Mouse (Mus musculus): ENCODE measurements around the gene Hpca.

Hpca gene

GRCm38 (mm10) chr4:129121569-129122086 lies at the start of gene Hpca:
TSS of gene Hpca (minus strand) at chr4:129122036.
- no peak for DNase-seq (ENCODE audit: low spot score)

DNA sequence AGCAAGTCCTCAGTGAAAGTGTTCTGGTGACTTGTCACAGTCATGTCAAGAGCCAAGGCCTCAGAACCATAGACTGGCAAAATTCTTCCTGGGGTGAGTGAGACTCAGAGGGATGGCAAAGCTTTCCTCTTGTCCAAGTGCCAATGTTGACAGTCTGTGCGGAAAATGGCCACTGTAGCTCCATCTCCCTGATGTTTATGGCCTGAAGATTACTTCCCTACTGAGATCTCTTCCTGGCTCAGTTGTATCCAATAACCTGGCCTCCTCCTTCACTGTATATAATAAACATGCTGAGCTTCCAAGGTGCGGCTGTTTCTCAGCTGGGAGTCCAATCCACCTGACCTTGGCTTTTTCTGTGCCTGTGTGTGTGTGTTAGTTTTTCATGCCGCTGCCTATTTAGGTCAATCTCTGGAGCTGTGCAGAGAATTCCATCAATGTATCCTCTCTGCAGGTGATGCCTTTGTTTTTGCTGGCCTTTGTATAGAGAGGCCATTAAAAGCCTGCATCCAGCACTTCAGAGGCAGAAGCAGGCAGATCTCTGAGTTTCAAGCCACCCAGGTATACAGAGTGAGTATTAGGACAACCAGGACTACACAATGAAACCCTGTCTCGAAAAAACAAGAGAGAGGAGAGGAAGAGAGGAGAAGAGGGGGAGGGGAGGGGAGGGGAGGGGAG lies 39.9 kb upstream of the Hpca start:
- no peak for DNase-seq (ENCODE audit: low spot score)

GRCm38 (mm10) chr4:129161076-129161475 lies 39.2 kb upstream of the Hpca start:
- DNase-seq (ENCODE audit: low spot score), result no peak

DNA sequence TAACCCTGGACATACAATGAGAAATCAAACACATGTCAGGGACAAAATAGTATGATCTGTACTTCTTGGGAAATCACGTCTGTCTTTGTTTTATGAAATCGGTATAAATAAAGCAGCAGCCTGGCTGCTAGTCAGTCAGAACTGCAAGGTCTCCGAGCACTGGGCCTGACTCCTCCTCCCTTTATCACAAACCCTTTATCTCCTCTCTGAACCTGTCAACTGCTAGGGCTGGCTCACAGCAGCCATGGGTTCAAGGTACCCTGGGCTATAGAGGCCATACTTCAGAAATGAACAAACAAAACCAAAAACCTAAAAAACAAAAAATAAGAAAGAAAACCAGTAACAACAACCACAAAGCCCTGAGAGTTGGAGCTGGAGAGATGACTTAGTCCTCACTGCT lies 36.7 kb upstream of the Hpca start:
- no peak for DNase-seq (ENCODE audit: low spot score)

GRCm38 (mm10) chr4:129157541-129157940 lies 35.7 kb upstream of the Hpca start:
- no peak for DNase-seq (ENCODE audit: low spot score)

GRCm38 (mm10) chr4:129151276-129151811 lies 29.5 kb upstream of the Hpca start:
- DNase-seq (ENCODE audit: low spot score), result no peak

DNA sequence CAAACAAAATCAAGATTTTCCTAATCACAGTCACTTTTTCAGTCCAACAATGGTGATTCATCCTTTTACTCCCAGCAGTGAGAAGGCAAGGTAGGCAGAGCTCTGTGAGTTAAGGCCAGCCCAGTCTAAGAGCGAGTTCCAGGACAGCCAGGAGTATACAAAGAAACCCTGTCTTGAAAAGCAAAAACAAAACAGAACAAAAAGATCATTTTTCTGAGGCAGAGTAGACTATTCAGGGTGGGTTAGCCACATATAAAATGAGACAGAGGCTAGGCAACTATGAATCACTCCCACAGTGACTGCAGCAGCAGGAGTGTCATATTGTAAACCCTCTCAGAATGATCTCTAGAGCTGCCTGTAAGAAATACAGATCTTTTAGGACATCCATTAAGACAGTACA lies 27.5 kb upstream of the Hpca start:
- no peak for DNase-seq (ENCODE audit: low spot score)

- no peak for DNase-seq (ENCODE audit: low spot score)
These were observed 25.8 kb upstream of the Hpca start for GRCm38 (mm10) chr4:129147552-129148103.

- peak; percentile 32 for DNase-seq (ENCODE audit: low spot score)
These were observed 24.6 kb upstream of the Hpca start for GRCm38 (mm10) chr4:129146392-129146791.

DNA sequence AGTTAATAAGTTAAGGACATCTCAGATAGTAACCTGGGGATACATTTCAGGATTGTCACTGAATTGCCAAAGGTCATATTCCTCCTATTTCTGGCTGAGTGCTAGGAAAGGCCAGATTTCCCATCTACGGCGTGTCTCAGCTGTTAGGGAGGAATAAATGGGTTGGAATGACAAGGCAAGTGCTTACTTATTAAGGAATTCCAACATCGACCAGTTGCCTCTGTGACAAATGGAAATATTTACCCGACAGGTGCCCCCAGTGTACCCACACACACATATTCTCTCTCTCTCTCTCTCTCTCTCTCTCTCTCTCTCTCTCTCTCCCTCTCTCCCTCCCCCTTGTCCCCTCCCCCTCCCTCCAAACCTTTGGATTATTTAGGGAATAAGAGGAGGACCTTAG lies 24.1 kb upstream of the Hpca start:
- no peak for DNase-seq (ENCODE audit: low spot score)

GRCm38 (mm10) chr4:129145411-129145810 lies 23.6 kb upstream of the Hpca start:
- no peak for DNase-seq (ENCODE audit: low spot score)

DNA sequence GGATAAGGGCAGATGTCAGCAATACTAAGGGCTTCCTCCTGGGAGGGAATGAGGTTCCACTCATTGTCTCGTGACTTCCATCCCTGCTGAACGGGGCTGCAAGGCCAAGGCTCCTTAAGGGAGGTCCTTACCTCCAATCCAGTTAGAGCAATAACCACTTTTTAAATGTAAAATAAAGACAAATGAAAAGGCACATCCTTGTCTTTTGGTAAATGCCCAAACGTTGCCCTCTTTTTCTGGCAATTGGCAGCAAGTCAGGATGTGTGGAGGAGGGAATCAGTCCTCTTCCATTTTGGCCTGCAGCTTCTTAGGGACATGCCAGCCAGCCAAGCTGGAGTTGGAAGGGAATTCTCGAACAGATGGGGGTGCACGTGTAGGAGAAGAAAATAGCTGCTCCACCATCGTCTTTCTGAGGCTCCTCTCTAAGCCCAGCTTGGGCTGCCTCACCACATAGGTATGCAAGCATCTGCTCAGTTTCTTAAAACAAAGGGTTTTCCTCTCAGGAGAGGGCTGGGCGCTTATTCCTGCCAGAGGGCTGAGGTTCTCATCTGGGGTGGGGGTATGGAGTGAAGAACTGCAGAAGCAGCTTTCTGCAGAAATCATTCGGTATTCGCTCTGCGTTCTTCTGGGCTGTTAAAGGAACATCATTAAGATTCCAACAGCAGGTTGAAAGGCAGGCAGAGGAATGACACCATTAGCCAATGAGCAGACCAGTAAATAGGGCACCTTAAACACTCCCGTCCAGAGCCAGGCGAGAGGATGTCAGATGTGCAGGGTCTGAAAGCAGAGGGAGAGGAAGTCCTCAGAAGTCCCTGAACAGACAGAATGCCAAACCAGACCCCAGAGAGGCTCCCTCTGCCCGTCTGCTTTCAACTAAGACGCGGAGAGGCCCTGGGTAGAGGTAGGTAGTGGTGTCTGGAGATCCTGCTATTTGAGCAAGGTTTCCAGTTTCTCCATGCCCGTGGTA lies 22.8 kb upstream of the Hpca start:
- DNase-seq (ENCODE audit: low spot score), result no peak

GRCm38 (mm10) chr4:129143509-129143908 lies 21.7 kb upstream of the Hpca start:
- DNase-seq (ENCODE audit: low spot score), result no peak

DNA sequence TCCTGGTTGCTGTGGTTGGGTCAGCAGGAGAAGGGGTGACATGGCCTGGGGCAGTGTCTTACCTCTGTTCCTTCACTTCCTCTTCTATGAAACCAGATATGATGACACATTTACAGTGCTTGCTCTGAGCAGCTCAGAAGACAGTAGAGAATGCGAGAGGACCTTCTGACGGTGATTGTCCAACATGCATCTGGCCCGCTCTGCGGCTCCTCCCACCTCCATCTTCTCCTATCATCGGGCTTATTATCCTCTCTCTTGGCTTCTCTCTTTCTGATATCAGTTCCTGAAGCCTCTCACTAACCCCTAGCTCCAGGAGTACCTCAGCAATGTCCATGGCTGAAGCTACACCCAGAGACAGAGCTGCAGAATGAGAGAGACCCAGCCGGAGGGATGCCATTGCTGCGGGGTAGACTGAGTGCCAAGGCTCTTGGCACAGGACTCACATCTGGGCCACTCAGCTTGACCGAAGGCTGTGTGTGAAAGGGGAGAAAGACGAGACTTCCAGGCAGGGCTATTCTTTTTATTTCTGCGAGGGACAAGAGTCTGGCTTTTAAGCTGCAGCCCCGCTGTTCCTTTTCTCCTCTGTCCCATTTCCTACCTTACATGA lies 20.7 kb upstream of the Hpca start:
- no peak for DNase-seq (ENCODE audit: low spot score)

DNA sequence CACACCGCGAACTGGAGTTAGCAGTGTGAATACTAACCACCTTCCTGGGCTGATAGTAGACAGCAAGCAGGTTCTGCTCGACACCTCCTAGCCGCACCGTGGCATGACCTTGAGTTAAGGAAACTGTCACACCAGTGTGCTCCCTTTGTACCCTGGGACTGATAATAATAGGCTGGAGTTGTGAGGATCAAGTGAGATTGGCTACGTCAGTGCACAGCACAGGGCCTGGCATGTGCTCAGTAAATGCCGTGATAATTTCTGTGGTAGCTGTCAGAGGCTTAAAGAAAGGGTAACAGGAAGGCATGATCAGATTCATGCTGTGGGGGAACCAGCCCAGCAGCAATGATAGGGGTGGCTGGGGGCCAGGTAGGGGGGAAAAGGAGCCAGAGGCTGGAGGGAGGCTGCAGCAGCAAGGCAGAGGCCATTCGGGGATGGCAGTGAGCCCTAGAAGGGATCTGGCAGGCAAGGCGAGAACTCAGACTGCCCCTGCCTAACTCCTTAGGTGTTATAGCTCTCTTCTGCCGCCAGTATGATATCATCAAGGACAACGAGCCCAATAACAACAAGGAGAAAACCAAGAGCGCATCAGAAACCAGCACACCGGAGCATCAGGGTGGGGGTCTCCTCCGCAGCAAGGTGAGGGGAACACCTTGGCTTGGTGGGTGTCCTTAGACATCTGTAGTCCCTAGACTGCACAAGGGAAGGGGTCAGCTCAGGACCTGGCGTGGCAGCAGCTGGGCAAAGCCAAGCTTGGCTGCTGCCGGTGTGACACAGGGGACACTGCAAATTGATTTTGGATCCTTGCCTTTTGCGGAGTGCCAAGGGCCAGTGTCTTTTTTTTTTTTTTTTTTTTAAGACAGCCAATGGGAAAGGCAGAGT lies 20.0 kb upstream of the Hpca start:
- no peak for DNase-seq (ENCODE audit: low spot score)

DNA sequence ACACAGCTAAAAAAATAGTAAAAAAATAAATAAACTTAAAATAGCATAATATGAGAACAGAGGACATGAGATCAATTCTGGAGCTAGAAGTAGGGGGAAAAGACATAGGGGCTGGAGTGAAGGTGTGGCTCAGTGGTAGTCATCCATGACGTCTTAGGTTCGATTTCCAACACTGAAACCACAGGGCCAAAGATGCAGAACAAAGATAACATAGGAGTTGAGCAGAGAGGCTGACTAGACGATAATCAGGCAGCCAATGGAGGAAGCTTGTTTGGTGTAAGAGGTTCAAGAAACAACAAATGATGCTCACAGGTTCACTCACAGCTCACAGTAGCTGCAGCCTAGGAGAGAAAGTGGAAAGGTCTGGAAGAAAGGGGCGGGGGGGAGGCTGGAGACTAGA lies 19.0 kb upstream of the Hpca start:
- no peak for DNase-seq (ENCODE audit: low spot score)

GRCm38 (mm10) chr4:129139642-129140041 lies 17.8 kb upstream of the Hpca start:
- no peak for DNase-seq (ENCODE audit: low spot score)

DNA sequence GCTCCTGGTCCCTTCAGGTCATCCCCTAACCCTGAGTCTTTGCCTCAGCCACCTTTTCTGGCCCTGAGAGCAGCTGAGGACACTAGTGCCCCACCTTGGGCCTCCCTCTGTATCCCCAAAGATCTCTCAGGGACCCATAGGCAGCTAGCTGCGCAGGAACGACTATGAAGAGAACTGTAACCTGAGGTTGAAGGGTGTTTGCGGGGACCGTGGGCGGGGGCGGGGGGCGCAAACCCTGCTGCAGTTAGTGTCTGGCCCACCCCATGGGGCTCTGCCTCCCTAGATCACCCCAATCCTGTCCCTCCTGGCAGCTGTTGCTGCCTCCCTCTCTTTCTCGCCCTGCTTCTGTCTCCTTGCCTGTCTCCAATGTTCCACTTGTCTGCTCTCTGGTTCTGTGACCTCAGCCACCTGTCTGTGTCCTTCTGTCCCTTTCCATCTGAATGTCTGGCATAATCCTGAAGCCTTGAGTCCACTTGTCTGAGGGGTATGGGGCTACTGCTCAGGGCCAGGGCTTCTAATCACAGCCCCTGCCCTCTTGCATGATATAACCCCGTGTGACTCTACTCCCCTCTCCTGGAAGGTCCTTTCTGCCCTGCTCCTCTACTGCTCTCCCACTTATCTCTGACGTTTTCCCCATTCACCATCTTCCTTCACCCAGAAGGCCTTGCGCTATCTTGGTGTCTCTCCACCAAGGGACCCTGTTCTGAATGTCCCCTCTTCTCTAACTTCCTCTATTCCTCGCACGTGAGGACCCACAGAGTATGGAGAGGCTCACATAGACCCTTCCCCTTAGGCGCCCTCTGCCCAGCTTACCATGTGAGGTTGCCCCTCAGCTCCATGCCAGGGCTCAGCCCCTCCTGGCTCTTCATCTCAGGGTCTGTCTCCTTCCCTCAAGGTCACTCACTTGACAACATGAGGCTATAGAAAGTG lies 15.8 kb upstream of the Hpca start:
- DNase-seq (ENCODE audit: low spot score), result no peak

DNA sequence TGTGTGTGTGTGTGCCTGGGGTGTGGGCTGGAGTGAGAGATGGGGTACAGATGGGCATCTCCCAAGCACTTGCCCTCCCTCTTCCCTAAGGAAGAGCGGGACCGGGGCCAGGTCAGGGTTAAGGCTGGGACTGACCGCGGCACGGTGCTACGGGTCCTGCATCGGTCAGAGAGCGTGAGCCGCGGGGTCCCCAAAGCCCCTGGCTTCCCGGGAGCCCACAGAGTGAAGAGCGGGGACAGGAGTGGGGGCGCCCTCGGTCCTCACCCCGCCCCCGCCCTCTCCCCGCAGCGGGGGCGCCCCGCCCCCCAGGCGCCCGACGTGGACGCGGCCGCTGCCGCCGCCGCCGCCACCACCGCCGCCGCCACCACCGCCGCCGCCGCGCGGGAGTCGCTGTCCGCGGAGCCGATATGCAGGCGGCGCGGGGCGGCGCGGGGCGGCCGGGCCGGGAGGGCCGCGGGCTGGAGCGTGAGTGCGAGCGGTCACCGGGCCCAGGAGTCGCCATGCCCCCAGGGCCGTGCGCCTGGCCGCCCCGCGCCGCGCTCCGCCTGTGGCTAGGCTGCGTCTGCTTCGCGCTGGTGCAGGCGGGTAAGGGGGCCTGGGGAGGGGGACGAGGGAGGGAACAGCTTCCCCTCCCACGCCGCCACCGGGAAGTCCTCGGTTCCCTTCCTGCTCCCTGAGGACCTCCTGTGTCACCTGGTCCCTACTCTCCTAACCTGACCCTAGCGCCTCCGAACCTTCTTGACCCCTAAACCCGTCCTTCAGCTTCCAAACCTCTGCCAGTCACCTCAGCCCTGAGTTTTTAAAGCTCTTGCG lies 14.9 kb upstream of the Hpca start, which contains the start of gene Fndc5:
Gene Fndc5 (plus strand): TSS at position 421 of the 813 bp plus-strand sequence.
- no peak for DNase-seq (ENCODE audit: low spot score)

All from T-cell, adult 2 months (primary cell).